ENCODE assay signal across 9 mouse cellular contexts in the genomic region with DNA sequence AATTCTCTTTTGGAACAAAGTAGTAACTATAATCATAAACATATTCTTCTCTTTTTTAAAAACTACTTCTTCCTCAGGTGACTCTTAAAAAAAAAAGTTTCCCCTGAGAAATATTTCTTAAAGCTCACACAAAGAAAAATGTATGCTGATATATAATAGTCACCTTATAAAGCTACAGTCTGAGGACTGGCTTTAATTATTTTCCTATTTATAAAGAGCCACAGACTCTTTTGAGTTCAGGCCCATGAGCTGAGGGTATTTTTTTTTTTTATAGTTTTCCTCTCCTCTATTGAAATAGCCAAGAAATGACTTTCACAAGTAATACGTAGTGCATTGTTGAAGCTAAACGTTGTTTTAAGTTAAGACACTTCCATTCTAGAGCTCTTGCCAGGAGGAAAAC. TPM values are rescaled to one million over a fixed set of nuclear protein-coding genes. Genes with fewer than 3 reads are reported as not detected.
DNase-seq lines count a peak whose midpoint lies in the region; ATAC-seq and TF ChIP-seq lines count a peak whose summit lies in the region.
"Had no signal": no experiment of that assay in that cellular context is flagged by ENCODE, and none has a peak within 500 bp of the region (broad histone marks: within the 10 kb centered on the region; RNA-seq: fewer than 3 reads in every experiment).

No protein-coding gene starts in this region.

- peak overlapping the region; percentile 82 for H3K9ac ChIP-seq in neural tube, embryonic 11.5 days (ENCODE audit: low read length)
- H3K9ac ChIP-seq in liver, embryonic 14.5 days (replicated peaks): no peak overlapping the region

- no peak for DNase-seq in neural tube, embryonic 11.5 days (ENCODE audit: low spot score)
- no peak for DNase-seq in neural tube, embryonic 10.5 days (ENCODE audit: extremely low spot score, low spot score)
- DNase-seq in hindbrain, embryonic 10.5 days (ENCODE audit: low spot score): no peak
- DNase-seq in liver, embryonic 14.5 days (ENCODE audit: low read depth in 3 of 3, low spot score in 3 of 3): no peak
- DNase-seq in gastrocnemius, postnatal 14 days: no peak
- DNase-seq in ovary, postnatal 36 days (ENCODE audit: low spot score): no peak
- DNase-seq: gastrocnemius, postnatal 25 days; right cerebral cortex, postnatal 14 days had no signal

- TF ChIP-seq CTCF in liver, embryonic 14.5 days (IDR thresholded peaks at IDR 0.05; ENCODE audit: low read depth): no peak

- no peak overlapping the region for H3K27ac ChIP-seq in neural tube, embryonic 11.5 days (ENCODE audit: low read depth, low read length)
- H3K27ac ChIP-seq in hindbrain, embryonic 10.5 days: peak overlapping the region; percentile 94
- H3K27ac ChIP-seq in liver, embryonic 14.5 days: no peak overlapping the region

- WGBS in neural tube, embryonic 11.5 days: 41% methylated on average over 2 of the region's 2 CpGs
- WGBS in hindbrain, embryonic 10.5 days: 42% methylated on average over 2 of the region's 2 CpGs
- WGBS in liver, embryonic 14.5 days (ENCODE audit: insufficient replicate concordance): 33% methylated on average over 2 of the region's 2 CpGs

- H3K4me1 ChIP-seq in neural tube, embryonic 11.5 days (ENCODE audit: control insufficient read depth, insufficient read depth, low read length): no peaks in the 10 kb centered on the region
- H3K4me1 ChIP-seq in hindbrain, embryonic 10.5 days (replicated peaks): peaks cover 35% of the 10 kb centered on the region
- peaks cover 0 to 3% of the 10 kb centered on the region in 2 experiments; a peak in 1 of 4 replicates for H3K4me1 ChIP-seq in liver, embryonic 14.5 days (replicated peaks; ENCODE audit: control insufficient read depth in 2 of 2, insufficient read depth in 2 of 2, low read length in 1 of 2)

- H3K27me3 ChIP-seq in neural tube, embryonic 11.5 days (ENCODE audit: control insufficient read depth, insufficient read depth, low read length): no peaks in the 10 kb centered on the region
- 0 out of 2 replicates have a peak, but pooled peaks cover 8% of the 10 kb centered on the region for H3K27me3 ChIP-seq in hindbrain, embryonic 10.5 days (ENCODE audit: insufficient read depth, poor library complexity, severe bottlenecking)
- H3K27me3 ChIP-seq in liver, embryonic 14.5 days (ENCODE audit: control insufficient read depth, insufficient read depth, low read length): no peaks in the 10 kb centered on the region

- H3K9me3 ChIP-seq in neural tube, embryonic 11.5 days (ENCODE audit: control insufficient read depth, low read length): no peaks in the 10 kb centered on the region
- no peaks in the 10 kb centered on the region for H3K9me3 ChIP-seq in hindbrain, embryonic 10.5 days
- no peaks in the 10 kb centered on the region for H3K9me3 ChIP-seq in liver, embryonic 14.5 days (ENCODE audit: control insufficient read depth, low read length)

- no peaks in the 10 kb centered on the region for H3K36me3 ChIP-seq in neural tube, embryonic 11.5 days (ENCODE audit: control insufficient read depth, insufficient read depth, low read length)
- no peaks in the 10 kb centered on the region for H3K36me3 ChIP-seq in hindbrain, embryonic 10.5 days
- H3K36me3 ChIP-seq in liver, embryonic 14.5 days (replicated peaks; ENCODE audit: control insufficient read depth, insufficient read depth, low read depth): no peaks in the 10 kb centered on the region

- intact Hi-C loops in gastrocnemius, postnatal 14 days (cut with DNase I; ENCODE audit: low total_unique reads): no loop called here

- peak overlapping the region; percentile 48; the same call in 1 of the 2 replicates for H3K4me3 ChIP-seq in neural tube, embryonic 11.5 days (ENCODE audit: low read depth, low read length)
- H3K4me3 ChIP-seq in hindbrain, embryonic 10.5 days: peak overlapping the region; percentile 74
- no peak overlapping the region for H3K4me3 ChIP-seq in liver, embryonic 14.5 days (ENCODE audit: insufficient read depth in 1 of 2, low read depth in 2 of 2, low read length in 2 of 2)

- no peak for TF ChIP-seq EP300 in liver, embryonic 14.5 days (IDR thresholded peaks at IDR 0.05; ENCODE audit: low read depth)

- no peak for ATAC-seq in neural tube, embryonic 11.5 days (ENCODE audit: insufficient read depth, low FRiP score, low TSS enrichment)
- ATAC-seq in liver, embryonic 14.5 days (ENCODE audit: insufficient read depth): no peak
- no peak for ATAC-seq in frontal cortex, adult (ENCODE audit: low TSS enrichment)

- H3K4me2 ChIP-seq in neural tube, embryonic 11.5 days (ENCODE audit: low read depth): peak overlapping the region; percentile 81
- peak overlapping the region; percentile 62 for H3K4me2 ChIP-seq in liver, embryonic 14.5 days (ENCODE audit: low read depth)

RNA-seq across cellular contexts. Expression of a gene that starts 0.6 kb away (rescaled TPM):
- polyA plus RNA-seq in neural tube, embryonic 11.5 days (2014; fragmentation: Nextera tagmentation; extraction: Ambion mirVana): 0.15 and 0.22 TPM in 2 replicates
- 0.12 and 0.22 TPM in 2 replicates for polyA plus RNA-seq in hindbrain, embryonic 10.5 days (2016; fragmentation: Nextera tagmentation; extraction: Ambion mirVana)
- polyA plus RNA-seq in liver, embryonic 14.5 days (2012; rRNA removed): 0.02 and 0.04 TPM in 2 replicates
- polyA plus RNA-seq in liver, embryonic 14.5 days (2014; fragmentation: Nextera tagmentation; extraction: Ambion mirVana): not detected in 2 replicates
- under 1 TPM; 0.10 to 0.18 TPM for total RNA-seq in gastrocnemius, postnatal 14 days (2021)

Comparison
In these comparisons a context has a peak if more than half of its experiments do, and no peak if none do; other contexts are left out.
1. H3K4me3 ChIP-seq: peak in neural tube, embryonic 11.5 days (single experiment) and hindbrain, embryonic 10.5 days (single experiment); none in liver, embryonic 14.5 days (0 of 2).